Mouse (Mus musculus) stomach, embryonic 14.5 days (tissue): Measurements from ENCODE around the gene Pla2g4d. TPM values are rescaled to one million over a fixed set of nuclear protein-coding genes. Genes with fewer than 3 reads are reported as not detected.
A peak's percentile ranks its signal among the peaks of the same experiment; 100 is the strongest.
"Not testable (repeated sequence)": the region's sequence is repeated elsewhere in the genome, so short reads cannot be mapped to it uniquely, and the experiment has no call there.

Experiments used
- ATAC-seq: fragments of 200-750 bp; cut with Nextera tagmentation; 2 replicates; pipeline ENCODE4 v1.8.0; 2017; ENCODE audit warnings: low read depth, moderate TSS enrichment; ENCODE audit not compliant: insufficient number of reproducible peaks, insufficient read depth, low FRiP score
- H3K27ac ChIP-seq: fragments of 300-500 bp; sonication (generic); 2 replicates; pipeline ENCODE4 v1.5.1; 2014; ENCODE audit warnings: mild to moderate bottlenecking, low read length, moderate library complexity, mixed read lengths
- H3K27me3 ChIP-seq: fragments of 300-500 bp; sonication (generic); 2 replicates; pipeline ENCODE4 v1.6.1; 2014; ENCODE audit warnings: low read length, control low read depth, mixed read lengths; ENCODE audit not compliant: control insufficient read depth, insufficient read depth
- H3K36me3 ChIP-seq: fragments of 300-500 bp; sonication (generic); 2 replicates; pipeline ENCODE4 v1.6.1; 2014; ENCODE audit warnings: mild to moderate bottlenecking, control low read depth, low read length, moderate library complexity, mixed read lengths; ENCODE audit not compliant: control insufficient read depth, insufficient read depth
- H3K4me1 ChIP-seq: fragments of 300-500 bp; sonication (generic); 2 replicates; pipeline ENCODE4 v1.6.1; 2014; ENCODE audit warnings: low read length, control low read depth, mixed read lengths; ENCODE audit not compliant: control insufficient read depth, insufficient read depth
- H3K4me2 ChIP-seq: fragments of 300-500 bp; sonication (generic); replicated peaks from 2 replicates; pipeline ENCODE4 v1.6.1; 2014; ENCODE audit warnings: low read depth, low read length, control low read depth
- H3K4me3 ChIP-seq: fragments of 300-500 bp; sonication (generic); 2 replicates; pipeline ENCODE4 v1.5.1; 2014; ENCODE audit warnings: low read depth, low read length, control low read depth
- H3K9ac ChIP-seq: fragments of 300-500 bp; sonication (generic); replicated peaks from 2 replicates; pipeline ENCODE4 v1.6.1; 2014; ENCODE audit warnings: low read depth, mild to moderate bottlenecking, control low read depth, low read length, moderate library complexity, mixed read lengths
- H3K9me3 ChIP-seq: fragments of 300-500 bp; sonication (generic); 2 replicates; pipeline ENCODE4 v1.6.1; 2016; ENCODE audit warnings: low read depth, low read length, control low read depth; ENCODE audit not compliant: control insufficient read depth
- WGBS: fragments of 180-500 bp; shearing (Covaris S2); extraction: QIAGEN DNeasy Blood & Tissue Kit; methylation state at CpG from one replicate; pipeline ENCODE4 v1.1.7; 2014; 5-methylcytosine and 5-hydroxymethylcytosine counted together
- polyA plus RNA-seq: library from polyadenylated mRNA; unstranded; fragments of >200 nt; fragmentation: Nextera tagmentation; extraction: Ambion mirVana; gene quantifications from 2 replicates; pipeline ENCODE4 v1.2.1, GENCODE M21; 2014

The Pla2g4d gene
- polyA plus RNA-seq, 1 experiment from 2014 or later: not detected

- Histone ChIP-seq H3K4me1 (no peaks in the 10 kb centered on the region), H3K27me3 (no peaks in the 10 kb centered on the region), H3K9ac (no peak overlapping the region), H3K4me3 (peak overlapping the region; percentile 30), H3K27ac (no peak overlapping the region), H3K9me3 (no peaks in the 10 kb centered on the region), H3K4me2 (peak overlapping the region; percentile 74), H3K36me3 (no peaks in the 10 kb centered on the region)
- WGBS: 17% methylated on average over 9 of the region's 9 CpGs
- no peak for ATAC-seq
Observed at GRCm38 (mm10) chr2:120245421-120246016, 43.5 kb downstream of the Pla2g4d start.

GRCm38 (mm10) chr2:120244679-120245420 is 44.1 kb downstream of the Pla2g4d start, which contains the start of gene Pla2g4e:
Gene Pla2g4e (minus strand): TSS chr2:120245335.
- Histone ChIP-seq H3K27ac (no peak within 1 kb of the TSS), H3K9ac (no peak within 1 kb of the TSS), H3K27me3 (no peaks in the 10 kb centered on the region), H3K4me1 (no peaks in the 10 kb centered on the region), H3K36me3 (no peaks in the 10 kb centered on the region), H3K9me3 (no peaks in the 10 kb centered on the region), H3K4me2 (peak within 1 kb of the TSS; percentile 74), H3K4me3 (peak within 1 kb of the TSS; percentile 30)
- 4% methylated on average over 27 of the region's 27 CpGs for WGBS
- no peak; the same call in 1 of the 2 replicates for ATAC-seq

- H3K4me3 ChIP-seq: no peak overlapping the region
Observed at GRCm38 (mm10) chr2:120243995-120244394, 45.0 kb downstream of the Pla2g4d start.

GRCm38 (mm10) chr2:120242791-120243467 is 46.1 kb downstream of the Pla2g4d start:
- Histone ChIP-seq H3K4me3 (no peak overlapping the region), H3K27ac (no peak overlapping the region), H3K27me3 (no peaks in the 10 kb centered on the region), H3K4me1 (no peaks in the 10 kb centered on the region), H3K4me2 (no peak overlapping the region), H3K9me3 (no peaks in the 10 kb centered on the region), H3K9ac (no peak overlapping the region), H3K36me3 (no peaks in the 10 kb centered on the region)
- ATAC-seq: no peak
- 69% methylated on average over 5 of the region's 5 CpGs for WGBS

More at GRCm38 (mm10) chr2:120243995-120244394, 45.0 kb downstream of the Pla2g4d start:
- ATAC-seq: no peak
- no peaks in the 10 kb centered on the region for H3K9me3 ChIP-seq
- WGBS: 89% methylated on average over 2 of the region's 2 CpGs
- H3K27ac ChIP-seq: no peak overlapping the region
- H3K4me1 ChIP-seq: no peaks in the 10 kb centered on the region
- H3K9ac ChIP-seq: no peak overlapping the region
- no peaks in the 10 kb centered on the region for H3K27me3 ChIP-seq
- H3K36me3 ChIP-seq: no peaks in the 10 kb centered on the region
- H3K4me2 ChIP-seq: no peak overlapping the region

GRCm38 (mm10) chr2:120238733-120239132 is 50.3 kb downstream of the Pla2g4d start:
- not testable (repeated sequence) for H3K4me2 ChIP-seq, H3K9ac ChIP-seq, H3K9me3 ChIP-seq, H3K4me1 ChIP-seq, ATAC-seq, H3K4me3 ChIP-seq, H3K27me3 ChIP-seq, H3K36me3 ChIP-seq, H3K27ac ChIP-seq
- WGBS: 79% methylated on average over 5 of the region's 9 CpGs

- Histone ChIP-seq H3K9ac (no peak overlapping the region), H3K27ac (no peak overlapping the region), H3K4me2 (no peak overlapping the region), H3K4me3 (no peak overlapping the region), H3K27me3 (no peaks in the 10 kb centered on the region), H3K36me3 (no peaks in the 10 kb centered on the region), H3K4me1 (no peaks in the 10 kb centered on the region), H3K9me3 (no peaks in the 10 kb centered on the region)
- WGBS: 65% methylated on average over 5 of the region's 5 CpGs
- no peak for ATAC-seq
Observed at GRCm38 (mm10) chr2:120237784-120238183, 51.2 kb downstream of the Pla2g4d start.

- no peaks in the 10 kb centered on the region for H3K4me1 ChIP-seq
- ATAC-seq: no peak
- H3K4me2 ChIP-seq: no peak overlapping the region
- no peaks in the 10 kb centered on the region for H3K9me3 ChIP-seq
- no peak overlapping the region for H3K4me3 ChIP-seq
- H3K27me3 ChIP-seq: no peaks in the 10 kb centered on the region
- no peak overlapping the region for H3K9ac ChIP-seq
- no peak overlapping the region for H3K27ac ChIP-seq
- H3K36me3 ChIP-seq: no peaks in the 10 kb centered on the region
- WGBS: 81% methylated on average over 3 of the region's 3 CpGs
Observed at GRCm38 (mm10) chr2:120235947-120236640, 52.9 kb downstream of the Pla2g4d start.

- no peak for ATAC-seq
- no peaks in the 10 kb centered on the region for H3K36me3 ChIP-seq
- 48% methylated on average over 3 of the region's 3 CpGs for WGBS
- H3K27ac ChIP-seq: no peak overlapping the region
- H3K4me1 ChIP-seq: no peaks in the 10 kb centered on the region
- no peak overlapping the region for H3K9ac ChIP-seq
- H3K4me2 ChIP-seq: no peak overlapping the region
- no peaks in the 10 kb centered on the region for H3K9me3 ChIP-seq
- H3K27me3 ChIP-seq: no peaks in the 10 kb centered on the region
- no peak overlapping the region for H3K4me3 ChIP-seq
Observed at GRCm38 (mm10) chr2:120235381-120235780, 53.6 kb downstream of the Pla2g4d start.
